In genomic region chr10:99204553-99204952, GRCm38 (mm10) we compare ENCODE assay signal across 8 mouse cellular contexts. TPM values are rescaled to one million over a fixed set of nuclear protein-coding genes. Genes with fewer than 3 reads are reported as not detected.
DNase-seq lines count a peak whose midpoint lies in the region; ATAC-seq lines count a peak whose summit lies in the region.

No protein-coding gene starts in this region.

- H3K4me3 ChIP-seq in heart, embryonic 14.5 days (ENCODE audit: control insufficient read depth in 1 of 2, insufficient read depth in 1 of 2, low read depth in 1 of 2, low read length in 2 of 2) = peak overlapping the region; percentile 36 to 44
- H3K4me3 ChIP-seq in midbrain, embryonic 10.5 days = peak overlapping the region; percentile 42
- peak overlapping the region; percentile 41 for H3K4me3 ChIP-seq in stomach, embryonic 16.5 days (replicated peaks; ENCODE audit: low read length)

- H3K9me3 ChIP-seq in heart, embryonic 14.5 days (ENCODE audit: control insufficient read depth, low read length) = no peaks in the 10 kb centered on the region
- no peaks in the 10 kb centered on the region for H3K9me3 ChIP-seq in midbrain, embryonic 10.5 days (replicated peaks)
- no peaks in the 10 kb centered on the region for H3K9me3 ChIP-seq in stomach, embryonic 16.5 days (replicated peaks; ENCODE audit: control insufficient read depth, low read length)

- WGBS in heart, embryonic 14.5 days = 4% methylated on average over 11 of the region's 11 CpGs
- 2% methylated on average over 11 of the region's 11 CpGs for WGBS in midbrain, embryonic 10.5 days
- 14% methylated on average over 11 of the region's 11 CpGs for WGBS in stomach, embryonic 16.5 days

- peak overlapping the region; percentile 62 for H3K4me2 ChIP-seq in heart, embryonic 14.5 days (ENCODE audit: low read length)
- peak overlapping the region; percentile 64 for H3K4me2 ChIP-seq in stomach, embryonic 16.5 days (ENCODE audit: low read depth, low read length)

- H3K4me1 ChIP-seq in heart, embryonic 14.5 days (ENCODE audit: control insufficient read depth in 2 of 2, insufficient read depth in 2 of 2, low read length in 2 of 2) = peaks cover 4 to 9% of the 10 kb centered on the region in 2 experiments; a peak in 3 of 4 replicates
- peaks cover 43% of the 10 kb centered on the region for H3K4me1 ChIP-seq in midbrain, embryonic 10.5 days
- peaks cover 21% of the 10 kb centered on the region for H3K4me1 ChIP-seq in stomach, embryonic 16.5 days (ENCODE audit: control insufficient read depth, insufficient read depth, low read length)

- peak overlapping the region; percentile 70 for H3K9ac ChIP-seq in heart, embryonic 14.5 days (ENCODE audit: low read length)
- H3K9ac ChIP-seq in stomach, embryonic 16.5 days (ENCODE audit: low read length) = peak overlapping the region; percentile 72

- no peaks in the 10 kb centered on the region for H3K36me3 ChIP-seq in heart, embryonic 14.5 days (ENCODE audit: control insufficient read depth, insufficient read depth, low read length)
- no peaks in the 10 kb centered on the region for H3K36me3 ChIP-seq in midbrain, embryonic 10.5 days
- H3K36me3 ChIP-seq in stomach, embryonic 16.5 days (ENCODE audit: control insufficient read depth, insufficient read depth, low read length) = no peaks in the 10 kb centered on the region

- peak overlapping the region in 1 of 2 experiments; percentile 80; a peak in 2 of 4 replicates for H3K27ac ChIP-seq in heart, embryonic 14.5 days (replicated peaks in 1 of 2; ENCODE audit: control insufficient read depth in 1 of 2, insufficient read depth in 1 of 2, low read depth in 2 of 2, low read length in 2 of 2)
- H3K27ac ChIP-seq in midbrain, embryonic 10.5 days (replicated peaks) = peak overlapping the region; percentile 85
- H3K27ac ChIP-seq in stomach, embryonic 16.5 days (ENCODE audit: low read length) = peak overlapping the region; percentile 77

- DNase-seq in CD4-positive helper T cell, adult 2 months (ENCODE audit: low read depth, low spot score) = peak; percentile 86
- peak; percentile 23 for DNase-seq in ZHBTc4 (ENCODE audit: low read depth, low spot score)
- DNase-seq in kidney, postnatal 36 days = peak; percentile 45 to 58
- DNase-seq in midbrain, embryonic 10.5 days (ENCODE audit: low spot score) = peak; percentile 48
- no peak for DNase-seq in layer of hippocampus, postnatal 25 days (ENCODE audit: extremely low spot score in 1 of 2, low spot score in 1 of 2)
- no peak for DNase-seq in yolk sac, embryonic 10.5 days (ENCODE audit: low spot score)

- no peaks in the 10 kb centered on the region for H3K27me3 ChIP-seq in heart, embryonic 14.5 days (ENCODE audit: control insufficient read depth, insufficient read depth, low read length)
- 0 out of 2 replicates have a peak, but pooled peaks cover 3% of the 10 kb centered on the region for H3K27me3 ChIP-seq in midbrain, embryonic 10.5 days (ENCODE audit: low read depth, poor library complexity, severe bottlenecking)
- no peaks in the 10 kb centered on the region for H3K27me3 ChIP-seq in stomach, embryonic 16.5 days (ENCODE audit: control insufficient read depth, insufficient read depth, low read length)

- ATAC-seq in heart, embryonic 14.5 days (ENCODE audit: insufficient number of reproducible peaks, insufficient read depth, low FRiP score, low read depth) = no peak
- 0 out of 2 replicates have a peak, but pooled peaks have one; percentile 22 for ATAC-seq in stomach, embryonic 16.5 days (ENCODE audit: insufficient read depth, low FRiP score)

RNA-seq across cellular contexts. Expression of gene Dusp6, which starts 58.5 kb away (rescaled TPM):
- 42.4 and 43.4 TPM in 2 replicates for polyA plus RNA-seq in heart, embryonic 14.5 days (2014; fragmentation: Nextera tagmentation; extraction: Ambion mirVana)
- polyA plus RNA-seq in midbrain, embryonic 10.5 days (2016; fragmentation: Nextera tagmentation; extraction: Ambion mirVana) = 52.1 and 66.0 TPM in 2 replicates
- polyA plus RNA-seq in stomach, embryonic 16.5 days (2015; fragmentation: Nextera tagmentation; extraction: Ambion mirVana) = 39.7 and 40.8 TPM in 2 replicates
- total RNA-seq in layer of hippocampus, postnatal 25 days (2021) = 10 to 100 TPM; 74.9 to 93.5 TPM

Comparison
In these comparisons a context has a peak if more than half of its experiments do, and no peak if none do; other contexts are left out.
1. DNase-seq: peak in CD4-positive helper T cell, adult 2 months (single experiment), ZHBTc4 (single experiment), kidney, postnatal 36 days (2 of 2) and midbrain, embryonic 10.5 days (single experiment); none in layer of hippocampus, postnatal 25 days (0 of 2) and yolk sac, embryonic 10.5 days (single experiment).
2. Peak in every context shown above with its lines, with median percentiles within 50 percentile points of each other: H3K4me3 ChIP-seq.